Mouse (Mus musculus) cerebellum, adult 8-10 months (tissue): ENCODE data around the gene Slc30a5.

Experiments used
- DNase-seq: peaks from one replicate; pipeline ENCODE4 v3.0.0; 2022

Slc30a5 gene

GRCm38 (mm10) chr13:100753011-100753410 lies 80.2 kb downstream of the Slc30a5 start:
- DNase-seq, result no peak
